Mouse (Mus musculus): Measurements from ENCODE around the gene Fjx1. TPM values are rescaled to one million over a fixed set of nuclear protein-coding genes. Genes with fewer than 3 reads are reported as not detected.

Fjx1 gene
- polyA plus RNA-seq, 1 experiment from 2014 or later = 2.7 TPM

Other genes starting within 250 kb of the Fjx1 start
- 16.2 and 16.6 TPM in 2 replicates for gene Trim44, start 44.7 kb downstream of the Fjx1 start, polyA plus RNA-seq (2015; fragmentation: Nextera tagmentation; extraction: Ambion mirVana)
- gene Pamr1, start 97.5 kb upstream of the Fjx1 start, polyA plus RNA-seq (2015; fragmentation: Nextera tagmentation; extraction: Ambion mirVana) = 18.9 and 19.5 TPM in 2 replicates
- gene Slc1a2, start 206.2 kb upstream of the Fjx1 start, polyA plus RNA-seq (2015; fragmentation: Nextera tagmentation; extraction: Ambion mirVana) = 0.19 and 0.35 TPM in 2 replicates